Mouse (Mus musculus): ENCODE measurements at regions not wholly inside any gene's neighbourhood (a gene's known extent, or its start where the extent isn't known, plus 50 kb on each side); places are given as distances from the start of the nearest gene placed in this dataset.

- Histone ChIP-seq H3K4me1 (ENCODE audit: control insufficient read depth, low read depth, low read length) (no peaks in the 10 kb centered on the region), H3K4me2 (ENCODE audit: low read depth, low read length) (no peak overlapping the region), H3K9ac (ENCODE audit: low read depth, low read length) (no peak overlapping the region), H3K36me3 (ENCODE audit: control insufficient read depth, insufficient read depth) (no peaks in the 10 kb centered on the region), H3K9me3 (replicated peaks; ENCODE audit: control insufficient read depth, low read length) (no peaks in the 10 kb centered on the region), H3K27me3 (ENCODE audit: control insufficient read depth, insufficient read depth, low read depth, low read length) (no peaks in the 10 kb centered on the region), H3K4me3 (ENCODE audit: low read depth, low read length) (no peak overlapping the region), H3K27ac (ENCODE audit: low read length) (no peak overlapping the region)
- no peak for ATAC-seq (ENCODE audit: low read depth)
- WGBS (ENCODE audit: insufficient replicate concordance), result 49% methylated on average over 3 of the region's 3 CpGs
Measured at GRCm38 (mm10) chr7:125281371-125281770, 163.1 kb upstream of the Kdm8 start.

GRCm38 (mm10) chr7:125295226-125295625 lies 149.2 kb upstream of the Kdm8 start:
- H3K4me3 ChIP-seq (ENCODE audit: low read depth, low read length), result no peak overlapping the region
- 41% methylated on average over 2 of the region's 2 CpGs for WGBS (ENCODE audit: insufficient replicate concordance)
- no peaks in the 10 kb centered on the region for H3K4me1 ChIP-seq (ENCODE audit: control insufficient read depth, low read depth, low read length)
- H3K27me3 ChIP-seq (ENCODE audit: control insufficient read depth, insufficient read depth, low read depth, low read length), result no peaks in the 10 kb centered on the region
- H3K9ac ChIP-seq (ENCODE audit: low read depth, low read length), result no peak overlapping the region
- ATAC-seq (ENCODE audit: low read depth), result no peak
- no peak overlapping the region for H3K27ac ChIP-seq (ENCODE audit: low read length)
- no peaks in the 10 kb centered on the region for H3K36me3 ChIP-seq (ENCODE audit: control insufficient read depth, insufficient read depth)
- no peaks in the 10 kb centered on the region for H3K9me3 ChIP-seq (replicated peaks; ENCODE audit: control insufficient read depth, low read length)
- no peak overlapping the region for H3K4me2 ChIP-seq (ENCODE audit: low read depth, low read length)

GRCm38 (mm10) chr7:125308433-125308832 lies 136.0 kb upstream of the Kdm8 start:
- ATAC-seq (ENCODE audit: low read depth), result no peak
- Histone ChIP-seq H3K27me3 (ENCODE audit: control insufficient read depth, insufficient read depth, low read depth, low read length) (no peaks in the 10 kb centered on the region), H3K9me3 (replicated peaks; ENCODE audit: control insufficient read depth, low read length) (no peaks in the 10 kb centered on the region), H3K4me1 (ENCODE audit: control insufficient read depth, low read depth, low read length) (no peaks in the 10 kb centered on the region), H3K36me3 (ENCODE audit: control insufficient read depth, insufficient read depth) (no peaks in the 10 kb centered on the region), H3K9ac (ENCODE audit: low read depth, low read length) (no peak overlapping the region), H3K27ac (ENCODE audit: low read length) (no peak overlapping the region), H3K4me2 (ENCODE audit: low read depth, low read length) (no peak overlapping the region), H3K4me3 (ENCODE audit: low read depth, low read length) (no peak overlapping the region)
- WGBS (ENCODE audit: insufficient replicate concordance), result 66% methylated on average over 3 of the region's 3 CpGs

GRCm38 (mm10) chr7:125310971-125311370 lies 133.5 kb upstream of the Kdm8 start:
- ATAC-seq (ENCODE audit: low read depth), result no peak
- H3K9me3 ChIP-seq (replicated peaks; ENCODE audit: control insufficient read depth, low read length), result no peaks in the 10 kb centered on the region
- H3K27me3 ChIP-seq (ENCODE audit: control insufficient read depth, insufficient read depth, low read depth, low read length), result no peaks in the 10 kb centered on the region
- H3K4me2 ChIP-seq (ENCODE audit: low read depth, low read length), result no peak overlapping the region
- H3K27ac ChIP-seq (ENCODE audit: low read length), result no peak overlapping the region
- no peak overlapping the region for H3K4me3 ChIP-seq (ENCODE audit: low read depth, low read length)
- 53% methylated on average over 4 of the region's 4 CpGs for WGBS (ENCODE audit: insufficient replicate concordance)
- H3K36me3 ChIP-seq (ENCODE audit: control insufficient read depth, insufficient read depth), result no peaks in the 10 kb centered on the region
- no peaks in the 10 kb centered on the region for H3K4me1 ChIP-seq (ENCODE audit: control insufficient read depth, low read depth, low read length)
- no peak overlapping the region for H3K9ac ChIP-seq (ENCODE audit: low read depth, low read length)

GRCm38 (mm10) chr7:125313604-125314003 lies 130.9 kb upstream of the Kdm8 start:
- Histone ChIP-seq H3K27me3 (ENCODE audit: control insufficient read depth, insufficient read depth, low read depth, low read length) (no peaks in the 10 kb centered on the region), H3K4me1 (ENCODE audit: control insufficient read depth, low read depth, low read length) (no peaks in the 10 kb centered on the region), H3K27ac (ENCODE audit: low read length) (no peak overlapping the region), H3K9me3 (replicated peaks; ENCODE audit: control insufficient read depth, low read length) (no peaks in the 10 kb centered on the region), H3K4me2 (ENCODE audit: low read depth, low read length) (no peak overlapping the region), H3K4me3 (ENCODE audit: low read depth, low read length) (no peak overlapping the region), H3K36me3 (ENCODE audit: control insufficient read depth, insufficient read depth) (no peaks in the 10 kb centered on the region), H3K9ac (ENCODE audit: low read depth, low read length) (no peak overlapping the region)
- WGBS (ENCODE audit: insufficient replicate concordance), result 53% methylated on average over 3 of the region's 3 CpGs
- no peak for ATAC-seq (ENCODE audit: low read depth)

- H3K9ac ChIP-seq (ENCODE audit: low read depth, low read length), result no peak overlapping the region
- 51% methylated on average over 2 of the region's 2 CpGs for WGBS (ENCODE audit: insufficient replicate concordance)
- no peak overlapping the region for H3K4me2 ChIP-seq (ENCODE audit: low read depth, low read length)
- no peaks in the 10 kb centered on the region for H3K36me3 ChIP-seq (ENCODE audit: control insufficient read depth, insufficient read depth)
- no peak for ATAC-seq (ENCODE audit: low read depth)
- H3K4me3 ChIP-seq (ENCODE audit: low read depth, low read length), result no peak overlapping the region
- H3K4me1 ChIP-seq (ENCODE audit: control insufficient read depth, low read depth, low read length), result no peaks in the 10 kb centered on the region
- no peak overlapping the region for H3K27ac ChIP-seq (ENCODE audit: low read length)
- H3K9me3 ChIP-seq (replicated peaks; ENCODE audit: control insufficient read depth, low read length), result no peaks in the 10 kb centered on the region
- no peaks in the 10 kb centered on the region for H3K27me3 ChIP-seq (ENCODE audit: control insufficient read depth, insufficient read depth, low read depth, low read length)
Measured at GRCm38 (mm10) chr7:125334769-125335168, 109.7 kb upstream of the Kdm8 start.

- Histone ChIP-seq H3K4me2 (ENCODE audit: low read depth, low read length) (no peak overlapping the region), H3K27me3 (ENCODE audit: control insufficient read depth, insufficient read depth, low read depth, low read length) (no peaks in the 10 kb centered on the region), H3K27ac (ENCODE audit: low read length) (no peak overlapping the region), H3K9me3 (replicated peaks; ENCODE audit: control insufficient read depth, low read length) (no peaks in the 10 kb centered on the region), H3K9ac (ENCODE audit: low read depth, low read length) (no peak overlapping the region), H3K36me3 (ENCODE audit: control insufficient read depth, insufficient read depth) (no peaks in the 10 kb centered on the region), H3K4me1 (ENCODE audit: control insufficient read depth, low read depth, low read length) (no peaks in the 10 kb centered on the region), H3K4me3 (ENCODE audit: low read depth, low read length) (no peak overlapping the region)
- WGBS (ENCODE audit: insufficient replicate concordance), result 49% methylated on average over 3 of the region's 3 CpGs
- no peak for ATAC-seq (ENCODE audit: low read depth)
Measured at GRCm38 (mm10) chr7:125335586-125336165, 108.8 kb upstream of the Kdm8 start.

GRCm38 (mm10) chr7:125336826-125337225 lies 107.7 kb upstream of the Kdm8 start:
- Histone ChIP-seq H3K36me3 (ENCODE audit: control insufficient read depth, insufficient read depth) (no peaks in the 10 kb centered on the region), H3K27me3 (ENCODE audit: control insufficient read depth, insufficient read depth, low read depth, low read length) (no peaks in the 10 kb centered on the region), H3K9ac (ENCODE audit: low read depth, low read length) (no peak overlapping the region), H3K4me1 (ENCODE audit: control insufficient read depth, low read depth, low read length) (no peaks in the 10 kb centered on the region), H3K9me3 (replicated peaks; ENCODE audit: control insufficient read depth, low read length) (no peaks in the 10 kb centered on the region), H3K4me3 (ENCODE audit: low read depth, low read length) (no peak overlapping the region), H3K27ac (ENCODE audit: low read length) (no peak overlapping the region), H3K4me2 (ENCODE audit: low read depth, low read length) (no peak overlapping the region)
- WGBS (ENCODE audit: insufficient replicate concordance), result 59% methylated on average over 3 of the region's 3 CpGs
- no peak for ATAC-seq (ENCODE audit: low read depth)

GRCm38 (mm10) chr7:125338177-125338751 lies 106.2 kb upstream of the Kdm8 start:
- ATAC-seq (ENCODE audit: low read depth), result no peak
- Histone ChIP-seq H3K27me3 (ENCODE audit: control insufficient read depth, insufficient read depth, low read depth, low read length) (no peaks in the 10 kb centered on the region), H3K27ac (ENCODE audit: low read length) (no peak overlapping the region), H3K9ac (ENCODE audit: low read depth, low read length) (no peak overlapping the region), H3K36me3 (ENCODE audit: control insufficient read depth, insufficient read depth) (no peaks in the 10 kb centered on the region), H3K9me3 (replicated peaks; ENCODE audit: control insufficient read depth, low read length) (no peaks in the 10 kb centered on the region), H3K4me1 (ENCODE audit: control insufficient read depth, low read depth, low read length) (no peaks in the 10 kb centered on the region), H3K4me3 (ENCODE audit: low read depth, low read length) (no peak overlapping the region), H3K4me2 (ENCODE audit: low read depth, low read length) (no peak overlapping the region)
- 66% methylated on average over 6 of the region's 6 CpGs for WGBS (ENCODE audit: insufficient replicate concordance)

Data from liver, embryonic 16.5 days (tissue).